Mouse (Mus musculus) cerebellum, adult 9-10 months (tissue): ENCODE measurements around the gene Dcdc2b.
A peak's percentile ranks its signal among the peaks of the same experiment; 100 is the strongest.

ENCODE experiments used
- DNase-seq: peaks from one replicate; pipeline ENCODE4 v3.0.0; 2022

Gene Dcdc2b

DNA sequence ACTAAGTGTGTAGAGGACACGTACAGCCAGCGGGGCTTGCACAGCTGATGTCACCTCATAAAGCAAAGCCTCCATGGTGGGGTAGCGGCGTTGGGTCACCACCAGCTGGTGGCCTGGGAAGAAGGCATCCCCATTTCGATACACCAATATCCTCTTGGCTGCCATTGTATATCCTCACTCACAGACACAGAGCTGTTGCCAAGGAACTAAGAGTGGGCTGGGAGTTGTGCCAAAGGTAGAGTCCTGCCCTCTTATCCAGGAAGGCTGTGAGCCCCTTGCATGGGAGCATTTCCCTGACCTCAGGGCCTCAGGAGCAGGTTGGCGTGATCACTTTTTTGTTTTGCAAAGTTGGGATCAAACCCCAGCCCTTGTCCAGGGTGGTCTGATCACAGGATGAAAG, at the start of gene Dcdc2b:
TSS of gene Dcdc2b (minus strand) at position 165 of the 400 bp plus-strand sequence.
- DNase-seq, result no peak

DNA sequence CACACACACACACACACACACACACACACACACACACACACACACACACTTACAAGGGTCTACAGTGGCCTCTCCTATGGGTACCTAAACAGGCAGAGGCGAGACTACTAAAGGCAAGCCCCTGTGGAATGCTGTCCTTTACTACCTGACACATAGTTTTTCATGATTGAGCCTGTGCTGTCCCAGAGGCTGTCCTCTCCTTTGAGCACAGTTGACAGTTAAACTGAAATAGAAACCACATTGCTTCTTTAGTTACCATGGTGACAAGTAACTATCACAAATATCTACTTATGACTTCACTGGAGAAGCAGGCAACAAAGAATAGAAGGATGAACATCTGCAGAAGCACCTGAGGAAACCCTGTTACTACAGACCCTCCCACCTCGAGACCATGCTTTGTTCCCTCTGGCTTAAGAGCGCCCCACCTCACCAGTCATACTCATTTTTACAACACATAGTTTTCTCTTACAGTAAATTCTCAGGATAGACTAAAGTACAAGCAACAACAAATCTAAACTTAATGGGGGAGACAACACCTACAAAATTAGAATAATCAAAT, 48.3 kb upstream of the Dcdc2b start:
- no peak for DNase-seq

DNA sequence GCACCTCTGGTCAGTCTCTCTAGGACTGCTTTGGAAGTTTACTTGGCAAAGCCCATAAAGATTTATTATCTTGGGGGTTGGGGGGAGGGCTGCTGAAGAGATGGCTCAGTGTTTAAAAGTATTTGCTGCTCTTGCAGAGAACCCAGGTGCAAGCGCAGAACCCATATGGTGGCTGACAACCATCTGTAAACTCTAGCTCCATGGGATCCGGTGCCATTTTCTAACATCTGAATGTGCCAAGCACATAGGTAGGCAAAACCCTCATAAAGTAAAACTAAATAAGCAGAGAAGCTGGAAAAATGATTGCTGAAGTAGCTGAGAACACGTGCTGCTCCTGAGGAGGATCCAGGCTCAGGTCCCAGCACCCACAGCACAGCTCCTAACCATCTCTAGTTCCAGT, 47.5 kb upstream of the Dcdc2b start:
- no peak for DNase-seq

DNA sequence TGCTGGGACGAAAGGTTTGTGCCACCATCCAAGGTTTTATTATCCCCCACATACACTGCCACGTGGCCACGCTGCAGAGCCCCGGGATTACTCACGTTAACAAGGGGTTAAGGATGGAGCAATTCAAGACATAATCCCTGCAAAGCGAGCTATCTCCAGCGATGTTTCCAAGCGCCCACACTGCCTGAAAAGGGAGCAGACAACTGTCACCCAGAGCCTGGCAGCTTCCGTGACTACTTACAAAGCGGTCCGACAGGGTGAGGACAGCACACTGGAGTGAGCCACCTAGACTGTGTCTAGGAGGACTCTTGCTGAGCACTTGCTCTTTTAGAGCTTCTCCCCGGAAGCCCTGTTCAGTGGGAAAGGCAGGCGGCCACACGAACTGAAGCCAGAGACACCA, 40.7 kb upstream of the Dcdc2b start:
- no peak for DNase-seq

DNA sequence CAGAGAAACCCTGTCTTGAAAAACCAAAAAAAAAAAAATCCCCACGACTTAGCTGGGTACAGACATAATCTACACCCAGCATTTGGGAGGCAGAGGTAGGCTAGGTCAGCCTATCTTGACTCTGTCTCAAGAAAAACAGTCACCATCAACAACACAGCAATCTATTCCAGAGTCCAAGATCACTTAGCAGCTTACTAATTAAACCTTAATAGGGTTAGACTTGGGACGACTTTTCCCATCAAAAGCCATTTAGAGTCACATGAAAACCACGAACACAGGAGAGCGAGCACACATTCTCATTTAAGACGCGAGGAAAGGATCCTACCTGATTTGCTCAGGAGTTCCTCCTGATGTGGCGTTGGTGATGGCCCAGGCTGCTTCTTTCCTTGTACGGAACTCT, 36.3 kb upstream of the Dcdc2b start:
- no peak for DNase-seq

DNA sequence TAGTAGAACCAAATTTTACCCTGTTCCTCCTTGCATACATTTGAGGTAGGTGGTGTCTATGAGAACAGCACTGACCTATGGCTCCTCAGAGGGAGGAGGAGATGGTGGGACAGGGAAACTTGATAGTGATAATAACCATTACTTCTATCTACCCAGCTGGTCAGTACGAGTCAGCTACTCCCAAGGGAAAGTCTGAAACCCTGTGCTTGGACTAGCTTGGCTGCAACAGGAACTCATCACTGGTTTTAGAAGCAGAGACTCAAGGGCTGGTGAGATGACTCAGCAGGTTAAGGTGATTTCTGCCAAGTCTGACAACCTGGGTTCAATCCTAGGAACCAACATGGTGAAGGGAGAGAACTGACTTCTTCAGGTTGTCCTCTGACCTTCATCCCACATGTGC, 34.6 kb upstream of the Dcdc2b start:
- DNase-seq, result no peak

DNA sequence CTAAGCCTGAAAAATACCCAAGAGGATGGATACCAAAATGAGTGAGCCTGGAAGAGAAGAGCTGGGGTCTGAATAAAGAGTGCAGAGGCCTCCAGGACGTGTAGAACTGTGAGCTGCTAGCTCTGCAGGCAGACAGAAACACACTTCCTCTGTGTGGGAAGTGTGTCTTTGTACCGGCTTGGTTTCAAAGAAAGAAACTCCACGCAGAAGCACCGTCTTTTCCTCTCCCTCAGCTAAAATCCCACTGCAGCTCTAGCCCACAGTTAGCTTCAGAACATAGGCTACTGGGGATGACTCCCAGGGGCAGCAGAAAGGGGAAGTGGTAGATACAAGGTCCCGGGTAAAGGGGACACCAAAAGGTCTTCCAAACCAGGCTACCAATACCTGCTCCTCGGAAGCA, 31.1 kb upstream of the Dcdc2b start:
- DNase-seq, result no peak

DNA sequence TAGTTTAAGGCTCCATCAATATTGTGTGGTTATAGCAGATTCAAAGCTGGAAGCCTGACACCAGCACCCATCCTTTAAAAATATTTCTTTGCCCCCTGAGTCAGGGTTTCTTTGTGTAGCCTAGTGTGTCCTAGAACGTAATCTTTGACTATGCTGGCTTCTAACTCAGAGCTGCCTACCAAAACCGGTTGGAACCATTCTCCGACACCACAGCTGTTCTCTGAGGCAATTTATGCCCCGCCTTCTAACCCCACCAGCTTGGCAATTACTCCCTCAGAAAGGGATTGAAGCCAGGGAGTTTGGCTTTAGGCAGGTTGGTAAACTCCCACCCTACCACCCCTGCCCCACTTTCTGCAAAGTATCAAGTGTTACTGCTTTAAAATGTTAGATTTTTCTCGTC, 27.7 kb upstream of the Dcdc2b start:
- DNase-seq, result peak; percentile 66

DNA sequence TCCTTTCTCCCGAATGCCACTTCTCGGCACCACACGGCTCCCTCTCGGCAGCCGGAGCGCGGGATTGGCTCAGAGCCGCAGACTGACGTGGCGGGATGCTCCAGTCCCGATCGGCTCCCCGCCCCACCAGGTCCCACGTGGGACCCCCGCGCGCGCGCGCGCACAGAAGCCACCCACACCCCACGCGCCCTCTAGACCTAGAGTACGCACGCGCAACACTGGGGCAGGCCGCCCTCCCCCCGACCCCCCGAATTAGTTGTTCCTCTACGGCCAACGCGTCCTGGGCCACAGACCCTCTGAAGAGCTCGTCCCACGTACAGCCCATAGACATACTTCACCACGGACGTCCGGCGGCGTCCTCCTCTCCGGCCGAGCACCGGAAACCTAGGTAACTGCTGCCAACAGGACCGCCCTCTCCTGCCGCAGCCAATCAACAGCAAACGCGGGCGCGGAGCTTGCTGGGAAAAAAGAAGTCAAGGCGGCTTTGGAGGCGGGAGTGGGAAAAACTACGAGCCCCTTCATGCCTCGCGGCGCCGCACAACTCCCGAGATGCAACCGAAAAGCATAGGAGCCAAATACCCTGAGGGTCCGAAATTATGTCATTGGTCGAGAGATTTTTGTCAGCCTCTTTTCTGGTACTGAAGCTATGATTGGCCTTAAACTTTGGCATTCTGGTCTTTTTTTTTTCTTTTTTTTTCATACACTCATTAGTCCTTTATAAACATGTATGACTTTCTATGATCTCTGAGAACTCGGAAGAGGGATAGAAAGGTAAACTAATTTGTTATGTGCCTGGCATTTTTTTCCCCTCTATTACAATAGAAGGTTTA, 26.8 kb upstream of the Dcdc2b start, which contains the start of gene Txlna:
TSS of gene Txlna (minus strand) at position 428 of the 830 bp plus-strand sequence.
- DNase-seq, result peak; percentile 98

DNA sequence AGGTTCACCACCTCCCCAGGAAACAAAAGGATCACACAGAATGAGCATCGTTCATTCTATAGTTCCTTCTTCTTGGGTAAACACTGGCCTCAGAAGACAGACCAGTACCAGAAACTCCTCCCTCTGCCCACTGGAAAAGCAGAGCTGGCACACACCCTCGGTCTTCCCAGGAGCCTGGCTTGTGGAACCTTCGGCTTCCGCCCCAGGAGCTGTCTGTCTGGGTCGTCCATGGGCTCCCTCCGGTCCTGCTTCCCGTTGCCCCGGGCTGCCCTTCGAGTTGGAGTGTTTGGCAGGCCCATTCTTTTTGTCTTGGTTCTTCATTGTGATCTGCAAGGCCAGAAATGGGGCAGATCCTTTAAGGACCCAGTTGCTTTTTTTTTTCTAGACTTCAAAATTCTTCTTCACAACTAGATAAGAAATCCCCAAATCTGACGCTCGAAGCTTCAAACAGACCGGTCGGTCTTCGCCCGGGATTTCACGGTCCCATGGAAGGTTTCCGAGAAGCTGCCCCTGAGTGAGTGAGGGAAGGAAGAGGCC, 26.1 kb upstream of the Dcdc2b start:
- peak; percentile 78 for DNase-seq

DNA sequence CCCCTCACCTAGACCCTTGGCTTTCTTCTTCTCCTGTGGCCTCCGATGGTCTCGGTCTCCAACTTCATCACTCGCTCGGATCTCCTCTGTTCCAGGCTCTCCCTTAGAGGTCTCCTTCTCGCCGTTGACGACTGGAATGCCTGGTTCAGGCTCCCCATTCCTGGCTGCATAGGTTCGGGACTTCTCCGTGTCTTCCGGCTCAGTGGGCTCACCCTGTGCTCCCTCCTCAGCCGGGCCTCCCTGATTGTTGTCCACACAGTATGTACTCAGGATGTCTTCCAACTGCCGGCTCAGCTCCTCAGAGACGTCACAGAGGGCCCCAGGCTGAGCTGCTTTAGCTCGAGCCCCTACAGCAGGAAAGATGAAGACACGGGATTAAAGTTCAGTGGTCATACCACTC, 25.2 kb upstream of the Dcdc2b start:
- no peak for DNase-seq

DNA sequence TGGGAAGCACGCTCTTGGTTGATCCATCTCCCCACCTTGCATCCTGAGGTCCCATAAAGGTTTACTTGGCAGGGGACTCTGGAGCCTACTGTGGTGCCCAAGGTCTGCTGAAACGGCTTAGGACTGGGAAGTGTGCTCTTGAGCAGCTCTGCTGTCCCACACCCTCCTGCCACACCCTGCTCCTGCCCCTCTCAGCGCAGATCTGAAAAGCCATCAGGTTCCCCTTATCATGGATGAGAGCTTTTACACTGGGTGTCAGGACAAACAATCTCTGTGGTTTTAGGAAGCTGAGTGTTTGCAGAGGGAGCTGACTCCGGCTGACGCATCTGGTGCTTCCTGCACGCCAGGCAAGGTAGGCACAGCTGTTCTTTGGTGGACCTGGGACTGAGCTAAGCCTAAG, 19.8 kb upstream of the Dcdc2b start:
- DNase-seq, result no peak

DNA sequence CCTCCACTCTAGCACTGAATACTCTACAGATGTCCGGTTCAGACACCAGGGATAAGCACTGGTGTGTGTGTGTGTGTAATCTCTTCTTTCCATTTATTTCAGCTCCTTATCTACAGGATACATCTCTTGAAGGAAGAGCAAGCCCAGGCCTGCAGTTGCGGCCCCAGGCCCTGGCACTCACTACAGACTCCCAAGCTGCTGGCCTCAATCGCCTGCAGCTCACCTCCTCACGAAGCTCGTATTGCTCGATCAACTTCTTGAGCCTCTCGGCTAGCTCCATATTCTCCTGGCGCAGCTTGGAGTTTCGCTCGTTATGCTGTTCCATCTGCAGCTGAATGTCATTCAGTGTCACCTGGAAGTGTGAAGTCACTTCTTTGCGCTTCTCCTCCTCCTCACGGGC, 17.8 kb upstream of the Dcdc2b start:
- peak; percentile 14 for DNase-seq

DNA sequence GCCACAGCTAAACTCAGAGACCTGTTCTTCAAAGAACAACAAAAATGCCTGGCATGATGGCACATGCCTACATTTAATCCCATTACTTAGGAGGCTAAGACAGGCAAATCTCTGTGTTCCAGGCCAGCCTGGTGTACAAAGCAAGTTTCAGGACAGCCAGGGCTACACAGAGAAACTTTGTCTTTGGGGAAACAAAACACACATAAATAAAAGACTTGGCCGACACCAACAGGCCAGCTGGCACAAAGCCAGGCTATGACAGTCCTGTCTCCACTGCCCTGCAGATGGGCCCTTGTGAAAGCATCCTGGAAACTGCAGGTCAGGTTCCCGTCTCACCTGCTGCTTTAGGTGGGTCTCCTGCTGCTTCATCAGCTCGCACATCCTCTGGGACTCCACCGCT, 16.9 kb upstream of the Dcdc2b start:
- DNase-seq, result no peak

DNA sequence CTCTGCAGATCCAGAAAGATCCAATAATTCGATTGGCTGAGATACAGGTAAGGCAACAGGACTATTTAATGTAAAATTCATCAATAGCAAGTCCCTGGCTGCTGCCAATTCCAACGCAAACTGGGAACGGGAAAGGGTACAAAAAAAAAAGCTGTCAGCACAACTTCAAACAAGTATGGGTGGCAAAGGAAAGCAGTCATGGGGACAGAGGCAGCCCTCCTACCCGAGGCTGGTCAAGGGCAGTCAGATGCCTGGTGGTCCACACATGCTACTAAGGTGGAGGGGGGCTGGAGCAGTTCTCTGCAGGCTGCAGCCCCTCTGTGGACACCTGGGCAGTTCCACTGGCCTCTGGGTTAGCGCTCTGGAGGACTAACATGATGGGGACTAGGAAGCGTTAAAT, 12.0 kb upstream of the Dcdc2b start:
- DNase-seq, result no peak

DNA sequence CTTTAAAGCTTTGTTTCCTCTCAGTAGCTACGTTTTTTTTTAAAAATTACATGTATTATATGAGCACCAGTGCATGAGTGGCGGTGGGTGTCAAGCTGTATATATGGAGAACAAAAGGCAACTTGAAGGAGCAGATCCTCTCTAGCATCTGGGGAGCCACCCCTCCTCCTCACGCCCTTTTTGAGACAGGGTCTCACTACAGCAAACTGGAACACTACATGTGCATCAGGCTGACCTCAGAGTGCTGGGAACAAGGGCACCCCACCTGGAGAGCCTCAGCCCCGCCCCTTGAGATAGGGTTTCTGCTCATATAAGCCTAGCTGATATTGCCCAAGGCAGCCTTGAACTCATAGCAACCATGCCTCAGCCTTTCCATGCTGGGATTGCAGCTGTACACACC, 11.4 kb upstream of the Dcdc2b start:
- DNase-seq, result peak; percentile 58

DNA sequence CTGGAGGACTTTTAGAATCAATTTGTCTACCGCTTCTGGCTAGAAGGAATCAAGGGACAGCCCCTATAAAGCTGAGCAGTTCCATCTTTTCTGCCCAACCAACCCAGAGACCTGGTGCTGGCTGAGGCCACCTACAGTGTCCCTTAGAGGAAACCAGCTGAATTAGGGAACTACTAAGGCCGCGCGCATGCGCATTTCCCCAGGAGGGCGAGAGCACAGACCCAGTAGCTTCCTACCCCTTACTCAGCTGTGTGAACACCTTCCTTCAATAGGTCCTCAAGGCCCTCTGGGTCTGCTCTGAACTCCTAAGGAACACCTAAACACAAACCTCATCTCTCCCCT, 10.9 kb upstream of the Dcdc2b start:
- DNase-seq, result peak; percentile 79

DNA sequence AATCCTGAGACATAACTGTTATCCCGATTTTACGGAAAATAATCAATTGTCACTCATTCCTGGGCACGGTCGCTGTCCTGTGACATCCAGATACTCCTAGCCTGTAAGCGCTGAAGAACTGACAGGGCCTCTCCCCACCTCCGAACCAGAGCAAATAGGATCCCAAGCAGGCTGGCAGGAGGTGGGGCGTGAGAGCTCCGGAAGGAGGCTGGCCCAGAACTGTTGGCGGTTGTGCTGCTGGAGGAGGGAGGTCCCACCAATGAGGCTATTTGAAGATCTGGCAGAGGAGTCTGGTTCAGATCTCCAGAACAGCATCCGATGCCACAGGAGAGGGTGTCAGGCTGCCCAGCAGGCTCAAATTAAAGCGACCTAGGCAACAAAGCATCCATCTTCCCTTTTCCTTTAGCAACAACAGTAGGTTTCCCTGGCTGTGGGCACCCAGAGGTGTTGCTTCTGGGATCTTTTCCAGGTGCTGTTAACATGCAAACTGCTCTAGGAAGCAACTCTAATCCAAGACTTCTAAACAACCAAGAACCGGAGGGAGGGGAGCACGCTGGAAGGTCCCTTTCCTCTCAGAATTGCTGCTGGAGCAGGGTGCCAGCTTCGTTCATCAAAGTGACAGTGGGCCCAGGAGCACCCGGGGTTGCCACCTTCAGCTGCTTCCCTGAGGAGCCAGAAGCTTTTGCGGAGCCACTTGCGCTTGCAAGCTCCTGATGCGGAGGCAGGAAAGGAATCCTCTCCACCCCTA, 10.4 kb upstream of the Dcdc2b start:
- peak; percentile 93 for DNase-seq

DNA sequence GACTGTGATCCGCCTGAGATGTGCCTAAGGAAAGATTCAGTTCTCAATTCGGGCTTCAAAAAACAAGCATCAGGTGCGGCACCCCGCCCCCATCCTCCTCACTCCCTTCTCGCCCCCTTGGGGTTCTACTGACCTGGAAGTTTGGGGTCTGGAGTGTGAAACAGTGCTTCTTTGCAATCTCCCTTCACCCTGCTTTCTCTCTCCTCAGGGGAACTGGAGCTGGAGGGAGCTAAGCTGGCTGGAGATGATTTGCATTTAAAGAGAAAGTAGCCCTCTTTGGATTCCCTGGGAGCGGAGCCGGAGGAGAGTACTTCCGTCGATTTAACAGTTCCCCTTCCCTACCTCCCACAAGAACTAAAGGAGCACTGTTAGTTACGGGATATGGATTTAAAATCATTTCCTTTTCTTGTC, 9.6 kb upstream of the Dcdc2b start, which contains the start of gene Ccdc28b:
TSS of gene Ccdc28b (minus strand) at position 267 of the 411 bp plus-strand sequence.
- peak; percentile 79 for DNase-seq

DNA sequence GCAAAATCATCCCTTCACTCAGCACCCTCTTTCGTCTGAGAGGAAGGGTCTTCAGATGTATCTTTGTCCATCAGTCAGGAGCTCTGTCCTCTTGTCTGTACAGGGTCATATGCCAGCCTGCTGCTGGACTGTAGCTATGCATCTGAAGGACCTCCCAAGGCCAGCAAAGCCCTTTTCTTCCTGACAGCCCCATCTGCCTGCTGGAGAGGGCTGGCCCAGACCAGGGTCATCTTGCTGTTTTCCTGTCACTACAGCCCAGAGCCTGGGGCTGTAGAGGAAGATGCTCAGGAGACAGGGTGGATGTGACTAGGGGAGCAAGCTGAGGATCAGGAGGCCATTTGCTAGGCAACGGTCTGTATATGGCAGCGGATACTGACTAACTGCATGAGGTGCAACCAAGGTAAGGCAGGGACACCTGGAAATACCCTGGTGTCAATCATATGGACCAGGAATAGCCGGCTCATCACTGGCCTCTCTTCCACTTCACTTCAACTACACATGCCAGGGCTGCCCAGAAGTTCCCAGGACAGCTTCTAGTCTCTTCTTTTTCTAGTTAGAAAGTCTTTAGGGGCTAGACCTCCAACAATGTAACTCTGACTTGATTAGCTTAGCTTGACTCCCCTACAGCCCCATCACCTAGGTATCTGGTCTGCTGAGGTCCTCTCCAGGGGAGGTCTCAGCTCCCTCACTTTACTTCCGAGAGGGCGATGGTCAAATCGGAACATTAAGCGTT, 8.9 kb upstream of the Dcdc2b start:
- DNase-seq, result peak; percentile 68

DNA sequence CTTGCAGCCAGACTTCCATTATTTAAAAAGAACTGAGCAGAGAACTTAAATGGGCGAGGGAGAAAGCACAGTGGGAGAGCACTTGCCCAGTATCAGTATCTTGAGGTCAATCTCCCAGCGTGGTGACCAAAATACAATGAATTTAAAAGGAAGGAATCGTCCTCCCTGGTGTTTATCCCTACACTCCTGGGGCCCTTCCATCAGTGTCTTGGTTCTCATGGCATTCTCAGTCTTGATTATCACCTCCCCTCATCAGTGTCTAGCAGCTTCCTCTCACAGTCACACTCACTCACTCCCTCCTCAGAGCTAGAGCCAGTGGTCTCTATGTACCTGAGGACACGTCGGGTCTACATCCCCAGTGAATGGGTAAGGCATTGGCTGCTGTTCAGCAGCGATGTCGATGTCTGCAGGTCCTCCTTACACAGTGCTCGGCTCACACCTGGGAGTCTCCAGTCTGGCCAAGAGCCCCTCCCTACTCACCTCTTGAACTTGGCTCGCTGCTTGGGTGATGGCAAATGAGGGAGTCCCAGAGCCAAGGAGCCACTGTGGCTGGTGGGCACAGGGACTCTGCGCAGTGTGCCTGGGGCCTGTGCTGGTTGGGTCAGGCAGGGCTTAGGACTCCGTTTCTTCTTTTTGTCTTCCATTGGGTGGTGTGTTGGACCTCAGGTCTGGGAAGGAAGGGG, 8.2 kb upstream of the Dcdc2b start:
- peak; percentile 67 for DNase-seq

DNA sequence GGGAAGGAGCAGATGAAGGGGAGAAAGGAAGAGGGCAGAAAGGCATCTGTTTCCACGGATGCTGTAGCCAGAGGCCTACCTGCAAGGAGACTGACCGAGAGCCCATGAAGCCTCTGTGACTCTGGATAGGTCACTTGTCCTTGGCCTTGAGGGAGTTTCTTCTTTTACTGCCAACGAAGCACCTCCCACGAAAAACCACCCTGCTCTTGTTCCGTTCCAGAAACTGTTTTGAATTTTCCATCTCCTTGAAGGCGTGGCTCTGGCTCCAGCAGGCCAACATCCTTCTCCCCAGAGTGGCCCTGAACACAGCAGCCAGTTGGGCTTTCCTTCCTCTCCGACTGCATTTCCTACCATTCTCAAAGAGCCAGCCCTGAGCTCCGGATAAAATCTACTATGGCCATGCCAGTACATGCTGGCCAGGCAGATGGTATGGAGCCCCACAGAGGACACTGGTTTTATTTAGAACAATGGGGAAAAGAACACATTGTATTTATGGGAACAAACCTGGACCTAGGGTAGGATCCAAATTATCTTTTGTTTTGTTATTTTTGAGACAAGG, 7.3 kb upstream of the Dcdc2b start:
- DNase-seq, result peak; percentile 91
